Mouse (Mus musculus): ENCODE data around the gene 1700025G04Rik. TPM values are rescaled to one million over a fixed set of nuclear protein-coding genes. Genes with fewer than 3 reads are reported as not detected.

1700025G04Rik gene
- polyA plus RNA-seq, 2 experiments = 1.2 to 2.1 TPM

GRCm38 (mm10) chr1:151858474-151858873 is 231.5 kb downstream of the 1700025G04Rik start:
- DNase-seq (ENCODE audit: low read depth in 3 of 3, low spot score in 3 of 3) (no peak), ATAC-seq (ENCODE audit: insufficient read depth) (no peak)
- 75% methylated on average over 1 of the region's 1 CpGs for WGBS (ENCODE audit: insufficient replicate concordance)
- Histone ChIP-seq H3K36me3 (replicated peaks; ENCODE audit: control insufficient read depth, insufficient read depth, low read depth) (no peaks in the 10 kb centered on the region), H3K9ac (replicated peaks) (no peak overlapping the region), H3K4me2 (ENCODE audit: low read depth) (no peak overlapping the region), H3K9me3 (ENCODE audit: control insufficient read depth, low read length) (no peaks in the 10 kb centered on the region), H3K4me3 (ENCODE audit: insufficient read depth in 1 of 2, low read depth in 2 of 2, low read length in 2 of 2) (no peak overlapping the region), H3K27me3 (ENCODE audit: control insufficient read depth, insufficient read depth, low read length) (no peaks in the 10 kb centered on the region), H3K4me1 (replicated peaks; ENCODE audit: control insufficient read depth in 2 of 2, insufficient read depth in 2 of 2, low read length in 1 of 2) (no peaks in the 10 kb centered on the region), H3K27ac (no peak overlapping the region)
- TF ChIP-seq CTCF (IDR thresholded peaks at IDR 0.05; ENCODE audit: low read depth) = no peak
- TF ChIP-seq EP300 (IDR thresholded peaks at IDR 0.05; ENCODE audit: low read depth) = no peak

GRCm38 (mm10) chr1:151855561-151855960 is 234.4 kb downstream of the 1700025G04Rik start:
- no peak overlapping the region for H3K9ac ChIP-seq (replicated peaks)
- H3K27me3 ChIP-seq (ENCODE audit: control insufficient read depth, insufficient read depth, low read length) = no peaks in the 10 kb centered on the region
- DNase-seq (ENCODE audit: low read depth in 3 of 3, low spot score in 3 of 3) (no peak), ATAC-seq (ENCODE audit: insufficient read depth) (no peak)
- no peaks in the 10 kb centered on the region for H3K4me1 ChIP-seq (replicated peaks; ENCODE audit: control insufficient read depth in 2 of 2, insufficient read depth in 2 of 2, low read length in 1 of 2)
- no peak overlapping the region for H3K27ac ChIP-seq
- H3K4me3 ChIP-seq (ENCODE audit: insufficient read depth in 1 of 2, low read depth in 2 of 2, low read length in 2 of 2) = no peak overlapping the region
- WGBS (ENCODE audit: insufficient replicate concordance) = 48% methylated on average over 1 of the region's 1 CpGs
- no peaks in the 10 kb centered on the region for H3K9me3 ChIP-seq (ENCODE audit: control insufficient read depth, low read length)
- H3K4me2 ChIP-seq (ENCODE audit: low read depth) = no peak overlapping the region
- TF ChIP-seq EP300 (IDR thresholded peaks at IDR 0.05; ENCODE audit: low read depth) = no peak
- TF ChIP-seq CTCF (IDR thresholded peaks at IDR 0.05; ENCODE audit: low read depth) = no peak
- no peaks in the 10 kb centered on the region for H3K36me3 ChIP-seq (replicated peaks; ENCODE audit: control insufficient read depth, insufficient read depth, low read depth)

- ATAC-seq (ENCODE audit: insufficient read depth) = no peak
Measured at GRCm38 (mm10) chr1:151851976-151852375, 237.9 kb downstream of the 1700025G04Rik start.

GRCm38 (mm10) chr1:151851051-151851848 is 238.7 kb downstream of the 1700025G04Rik start:
- Histone ChIP-seq H3K4me2 (ENCODE audit: low read depth) (no peak overlapping the region), H3K9ac (replicated peaks) (no peak overlapping the region), H3K27ac (no peak overlapping the region), H3K4me1 (replicated peaks; ENCODE audit: control insufficient read depth in 2 of 2, insufficient read depth in 2 of 2, low read length in 1 of 2) (no peaks in the 10 kb centered on the region), H3K27me3 (ENCODE audit: control insufficient read depth, insufficient read depth, low read length) (no peaks in the 10 kb centered on the region), H3K9me3 (ENCODE audit: control insufficient read depth, low read length) (no peaks in the 10 kb centered on the region), H3K4me3 (ENCODE audit: insufficient read depth in 1 of 2, low read depth in 2 of 2, low read length in 2 of 2) (no peak overlapping the region), H3K36me3 (replicated peaks; ENCODE audit: control insufficient read depth, insufficient read depth, low read depth) (no peaks in the 10 kb centered on the region)
- 73% methylated on average over 20 of the region's 20 CpGs for WGBS (ENCODE audit: insufficient replicate concordance)
- no peak for DNase-seq (ENCODE audit: low read depth in 3 of 3, low spot score in 3 of 3)
- TF ChIP-seq CTCF (IDR thresholded peaks at IDR 0.05; ENCODE audit: low read depth) (no peak), EP300 (IDR thresholded peaks at IDR 0.05; ENCODE audit: low read depth) (no peak)
- ATAC-seq (ENCODE audit: insufficient read depth) = no peak

More at GRCm38 (mm10) chr1:151851976-151852375, 237.9 kb downstream of the 1700025G04Rik start:
- no peak for DNase-seq (ENCODE audit: low read depth in 3 of 3, low spot score in 3 of 3)
- H3K9me3 ChIP-seq (ENCODE audit: control insufficient read depth, low read length) = no peaks in the 10 kb centered on the region
- H3K27me3 ChIP-seq (ENCODE audit: control insufficient read depth, insufficient read depth, low read length) = no peaks in the 10 kb centered on the region
- no peak overlapping the region for H3K4me3 ChIP-seq (ENCODE audit: insufficient read depth in 1 of 2, low read depth in 2 of 2, low read length in 2 of 2)
- no peaks in the 10 kb centered on the region for H3K4me1 ChIP-seq (replicated peaks; ENCODE audit: control insufficient read depth in 2 of 2, insufficient read depth in 2 of 2, low read length in 1 of 2)
- no peak overlapping the region for H3K27ac ChIP-seq
- H3K36me3 ChIP-seq (replicated peaks; ENCODE audit: control insufficient read depth, insufficient read depth, low read depth) = no peaks in the 10 kb centered on the region
- WGBS (ENCODE audit: insufficient replicate concordance) = 64% methylated on average over 3 of the region's 3 CpGs
- TF ChIP-seq CTCF (IDR thresholded peaks at IDR 0.05; ENCODE audit: low read depth) = no peak
- TF ChIP-seq EP300 (IDR thresholded peaks at IDR 0.05; ENCODE audit: low read depth) = no peak
- no peak overlapping the region for H3K9ac ChIP-seq (replicated peaks)
- no peak overlapping the region for H3K4me2 ChIP-seq (ENCODE audit: low read depth)

- no peak for ATAC-seq (ENCODE audit: insufficient read depth)
Measured at GRCm38 (mm10) chr1:151849993-151850608, 239.8 kb downstream of the 1700025G04Rik start.

More at GRCm38 (mm10) chr1:151849993-151850608, 239.8 kb downstream of the 1700025G04Rik start:
- DNase-seq (ENCODE audit: low read depth in 3 of 3, low spot score in 3 of 3) = no peak
- Histone ChIP-seq H3K9ac (replicated peaks) (no peak overlapping the region), H3K4me2 (ENCODE audit: low read depth) (no peak overlapping the region), H3K36me3 (replicated peaks; ENCODE audit: control insufficient read depth, insufficient read depth, low read depth) (no peaks in the 10 kb centered on the region), H3K4me1 (replicated peaks; ENCODE audit: control insufficient read depth in 2 of 2, insufficient read depth in 2 of 2, low read length in 1 of 2) (no peaks in the 10 kb centered on the region), H3K27me3 (ENCODE audit: control insufficient read depth, insufficient read depth, low read length) (no peaks in the 10 kb centered on the region), H3K4me3 (ENCODE audit: insufficient read depth in 1 of 2, low read depth in 2 of 2, low read length in 2 of 2) (no peak overlapping the region), H3K9me3 (ENCODE audit: control insufficient read depth, low read length) (no peaks in the 10 kb centered on the region), H3K27ac (no peak overlapping the region)
- no peak for TF ChIP-seq EP300 (IDR thresholded peaks at IDR 0.05; ENCODE audit: low read depth)
- no peak for TF ChIP-seq CTCF (IDR thresholded peaks at IDR 0.05; ENCODE audit: low read depth)
- 73% methylated on average over 16 of the region's 16 CpGs for WGBS (ENCODE audit: insufficient replicate concordance)
